Mouse (Mus musculus): Measurements from ENCODE around the gene Ccr7. TPM values are rescaled to one million over a fixed set of nuclear protein-coding genes. Genes with fewer than 3 reads are reported as not detected.

Ccr7 gene
- under 1 TPM in 1 of 2 experiments, not detected in 1; 0.20 TPM for total RNA-seq (2021)
- long read RNA-seq, experiment 1, result 0 reads
- long read RNA-seq, experiment 2, result 0 reads

DNA sequence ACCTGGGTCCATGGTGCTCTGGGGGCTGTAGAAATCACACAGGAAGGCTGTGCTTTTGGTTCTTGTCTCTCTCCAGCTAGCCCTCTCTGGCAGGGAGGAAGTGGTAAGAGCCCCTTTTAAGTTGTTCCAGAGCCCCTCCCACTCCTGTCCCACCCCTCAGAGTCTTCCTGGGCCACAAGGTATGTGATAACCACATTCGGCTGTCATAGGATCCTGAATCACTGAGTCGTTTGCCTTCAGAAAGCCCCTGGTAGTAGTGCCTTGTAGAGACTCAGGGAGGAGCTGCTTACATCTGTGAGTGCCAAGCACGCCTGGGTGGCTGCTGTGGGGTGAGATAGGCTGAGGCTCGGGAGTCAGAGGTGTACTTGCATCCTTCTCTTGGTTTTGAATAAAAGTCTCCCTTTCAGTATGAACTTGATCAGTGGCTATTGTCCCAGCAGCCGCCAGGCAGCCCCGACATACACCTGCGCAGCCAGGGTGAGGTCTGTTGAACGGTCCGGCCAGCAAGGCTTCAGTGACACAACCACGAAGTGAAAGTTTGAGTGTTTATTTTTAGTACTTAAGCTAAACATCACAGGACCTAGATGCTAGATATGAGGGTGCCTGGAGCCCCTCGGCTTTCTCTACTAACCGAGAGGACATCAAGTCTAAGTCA lies at the start of gene Ccr7:
Gene Ccr7, minus strand, starts transcription at position 91 of the 655 bp plus-strand sequence.
- no peak for DNase-seq

DNA sequence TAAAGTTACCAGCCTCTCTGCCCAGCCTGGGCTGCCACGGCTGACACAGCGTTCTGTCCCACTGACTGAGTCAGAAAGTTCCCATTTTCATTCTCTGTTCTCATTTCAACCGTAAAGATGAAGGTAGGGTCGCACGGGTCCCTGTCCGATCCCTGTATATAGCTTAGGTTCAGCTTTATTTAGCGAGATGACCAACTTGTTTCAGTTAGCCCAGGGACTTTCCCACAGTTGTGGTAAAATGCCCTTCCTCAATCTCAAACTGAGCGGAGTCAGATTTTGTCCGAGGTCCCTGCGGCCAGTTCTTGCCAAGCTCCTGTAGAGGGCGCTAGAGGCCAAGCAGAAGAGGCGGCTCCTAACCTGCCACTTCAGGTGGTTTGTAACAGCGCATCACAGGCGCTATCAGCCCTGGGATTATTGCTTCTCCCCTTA lies 34.3 kb upstream of the Ccr7 start:
- peak; percentile 40 to 68 for DNase-seq

DNA sequence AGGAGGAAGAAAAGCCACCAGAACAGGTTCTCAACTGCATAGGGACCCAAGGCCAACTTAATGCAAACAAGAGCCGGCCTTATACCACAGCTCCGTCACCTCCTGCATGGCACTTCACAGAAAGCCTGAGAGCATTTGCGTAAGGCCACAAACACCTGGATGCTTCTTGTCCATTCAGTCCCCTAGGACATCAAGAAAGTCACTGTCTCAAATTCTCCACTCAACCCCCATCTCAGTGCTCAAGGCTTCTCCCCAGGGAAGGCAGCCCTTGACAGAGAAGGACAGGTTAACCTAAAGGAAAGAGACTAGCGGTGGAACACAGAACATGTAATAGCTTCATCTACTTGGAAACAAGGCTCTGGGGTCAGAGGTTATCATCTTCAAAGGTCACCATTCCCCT lies 32.5 kb upstream of the Ccr7 start:
- DNase-seq, result no peak

DNA sequence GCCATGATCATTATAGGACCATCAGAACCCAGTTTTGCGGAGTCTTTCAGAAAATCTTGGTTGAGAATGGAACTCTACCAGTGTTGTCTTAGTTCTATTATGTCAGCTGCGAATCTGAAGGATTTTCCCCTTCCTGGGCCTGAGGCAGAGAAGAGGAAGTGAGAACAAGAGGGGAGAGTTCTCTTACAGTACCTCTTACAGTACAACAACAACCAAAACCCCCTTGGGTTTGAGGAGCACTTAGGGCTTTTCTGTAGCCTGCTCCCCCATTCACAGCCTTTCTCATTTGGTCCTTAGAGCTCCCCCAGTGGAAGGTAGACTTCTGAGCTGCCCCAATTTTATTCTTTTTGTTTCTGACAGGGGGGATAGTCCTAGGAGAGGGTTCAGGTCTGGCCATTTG lies 32.0 kb upstream of the Ccr7 start:
- no peak for DNase-seq

DNA sequence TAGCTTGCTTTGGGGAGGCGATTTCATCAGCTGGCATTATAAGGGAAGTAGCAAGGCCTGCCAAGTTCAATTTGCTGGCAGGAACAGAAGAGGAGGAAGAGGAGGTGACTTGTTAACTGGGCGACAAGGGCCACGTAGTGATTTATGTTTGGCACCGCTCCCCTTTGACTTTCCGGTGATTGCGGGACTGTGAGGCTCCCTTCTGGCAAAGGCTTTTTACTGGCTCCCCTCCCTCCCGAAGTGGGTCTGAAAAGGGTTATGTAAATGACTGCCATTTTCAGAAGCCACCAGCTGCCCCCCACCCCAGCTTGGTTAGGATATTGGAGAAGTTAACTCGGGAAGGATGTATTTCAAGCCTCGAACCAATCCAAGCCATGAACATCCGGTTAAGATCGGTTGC lies 27.7 kb upstream of the Ccr7 start:
- DNase-seq, result no peak

- no peak for DNase-seq
Observed at GRCm38 (mm10) chr11:99180071-99180470, 25.2 kb upstream of the Ccr7 start.

- no peak for DNase-seq
Observed at GRCm38 (mm10) chr11:99177925-99178198, 23.0 kb upstream of the Ccr7 start.

- no peak for DNase-seq
Observed at GRCm38 (mm10) chr11:99177054-99177924, 22.4 kb upstream of the Ccr7 start.

DNA sequence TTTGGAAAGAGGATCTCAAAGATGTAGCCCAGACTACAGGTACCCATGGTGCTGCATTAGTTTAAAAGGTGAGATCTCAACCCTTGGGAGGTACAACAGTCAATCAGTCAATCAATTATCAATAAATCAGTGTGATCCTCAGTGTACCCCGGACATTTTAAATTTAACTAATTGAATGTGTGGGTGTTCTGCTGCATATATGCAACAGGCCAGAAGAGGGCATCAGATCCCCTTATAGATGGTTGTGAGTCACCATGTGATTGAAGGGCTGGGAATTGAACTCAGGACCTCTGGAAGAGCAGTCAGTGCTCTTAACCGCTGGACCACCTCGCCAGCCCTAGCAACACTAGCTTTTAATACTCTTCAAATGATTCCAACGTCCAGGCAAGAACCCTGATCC lies 17.1 kb upstream of the Ccr7 start:
- no peak for DNase-seq

- DNase-seq, result no peak
Observed at GRCm38 (mm10) chr11:99171442-99171841, 16.6 kb upstream of the Ccr7 start.

DNA sequence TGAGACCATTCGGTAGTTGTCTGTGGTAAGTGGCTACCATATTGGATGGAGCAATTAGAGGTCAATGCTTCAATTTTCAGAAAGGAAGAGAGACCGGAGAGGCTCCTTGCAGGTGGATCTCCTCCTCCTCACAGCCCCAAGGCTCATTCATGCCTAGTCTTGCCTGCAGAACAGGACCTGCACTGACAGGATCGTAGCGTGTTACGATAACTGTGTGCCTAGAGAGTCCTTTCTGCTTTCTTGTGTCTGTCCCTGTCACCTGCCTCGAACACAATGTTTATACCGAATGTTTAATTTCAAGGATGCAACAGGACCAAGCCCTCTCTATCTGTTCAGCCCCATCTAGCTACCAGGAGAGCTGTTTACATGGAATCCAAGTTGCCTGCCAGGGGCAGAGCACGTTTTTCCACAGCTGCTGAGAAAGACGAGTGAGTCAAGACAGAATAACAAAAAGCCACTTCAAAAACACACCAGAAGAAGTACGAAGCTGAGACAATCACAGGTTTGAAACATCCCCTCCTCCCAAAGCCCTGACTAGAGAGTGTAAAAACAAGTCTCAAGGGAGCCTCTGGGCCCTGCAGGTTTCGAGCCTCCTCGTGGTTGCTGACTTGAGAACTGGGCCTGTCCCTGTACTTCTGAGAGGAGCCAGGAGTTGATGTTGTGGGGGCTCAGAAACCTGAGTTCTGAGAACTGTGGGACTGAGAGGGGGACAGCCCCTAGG lies 15.8 kb upstream of the Ccr7 start:
- no peak for DNase-seq

DNA sequence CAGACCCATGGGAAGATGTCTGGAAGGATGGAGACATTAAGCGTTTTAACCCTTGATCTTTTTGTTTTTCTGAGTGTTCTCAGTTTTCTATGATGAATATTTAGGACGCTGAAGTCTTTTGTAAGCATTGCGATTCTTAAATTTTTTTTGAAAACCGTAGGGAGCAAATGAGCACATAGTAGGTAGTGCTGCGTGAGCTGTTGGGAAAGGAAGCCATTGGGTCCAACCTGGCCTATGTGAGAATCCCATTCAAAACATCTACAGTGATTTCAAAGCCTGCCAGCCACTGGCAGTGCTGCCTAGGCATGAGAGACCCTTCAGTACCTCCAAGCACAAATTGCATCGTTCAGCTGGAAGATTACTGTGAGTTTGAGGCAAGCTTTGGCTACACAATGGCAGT lies 15.1 kb upstream of the Ccr7 start:
- no peak for DNase-seq

DNA sequence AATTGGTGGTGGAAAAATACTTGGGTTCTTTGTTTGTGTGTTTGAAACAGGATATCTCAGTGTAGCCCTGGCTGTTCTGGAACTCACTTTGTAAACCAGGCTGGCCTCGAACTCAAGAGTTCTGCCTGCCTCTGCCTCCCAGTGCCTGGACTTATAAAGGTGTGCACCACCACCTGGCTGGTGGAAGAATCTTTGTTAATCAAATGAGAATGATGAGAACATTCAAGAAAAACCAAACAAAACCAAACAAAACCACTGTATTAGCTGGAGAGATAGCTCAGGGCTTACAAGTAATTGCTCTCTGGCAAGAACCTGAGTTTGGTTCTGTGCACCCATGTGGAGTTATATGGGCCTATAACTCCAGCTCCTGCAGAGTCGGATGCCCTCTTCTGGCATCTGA lies 14.6 kb upstream of the Ccr7 start:
- no peak for DNase-seq

- no peak for DNase-seq
Observed at GRCm38 (mm10) chr11:99168030-99168474, 13.2 kb upstream of the Ccr7 start.

- no peak for DNase-seq
Observed at GRCm38 (mm10) chr11:99167576-99167975, 12.7 kb upstream of the Ccr7 start.

DNA sequence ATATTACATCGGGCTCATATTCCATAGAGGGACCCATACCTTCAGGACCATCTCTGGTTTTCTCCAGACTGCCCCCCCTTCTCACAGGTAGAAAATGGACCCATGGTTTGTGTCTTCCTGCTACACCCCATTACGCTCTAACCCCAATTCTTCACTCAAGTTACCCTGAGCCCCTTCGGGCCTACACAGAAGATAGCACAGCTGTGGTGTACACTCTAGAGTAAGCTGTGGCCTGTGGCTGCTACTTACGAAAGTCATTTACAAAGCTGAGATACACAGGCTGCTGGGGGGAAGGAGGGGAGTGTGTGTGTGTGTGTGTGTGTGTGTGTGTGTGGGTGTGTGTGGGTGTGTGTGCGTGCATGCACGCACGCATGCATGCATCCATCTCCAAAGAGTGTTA lies 11.4 kb upstream of the Ccr7 start:
- no peak for DNase-seq

DNA sequence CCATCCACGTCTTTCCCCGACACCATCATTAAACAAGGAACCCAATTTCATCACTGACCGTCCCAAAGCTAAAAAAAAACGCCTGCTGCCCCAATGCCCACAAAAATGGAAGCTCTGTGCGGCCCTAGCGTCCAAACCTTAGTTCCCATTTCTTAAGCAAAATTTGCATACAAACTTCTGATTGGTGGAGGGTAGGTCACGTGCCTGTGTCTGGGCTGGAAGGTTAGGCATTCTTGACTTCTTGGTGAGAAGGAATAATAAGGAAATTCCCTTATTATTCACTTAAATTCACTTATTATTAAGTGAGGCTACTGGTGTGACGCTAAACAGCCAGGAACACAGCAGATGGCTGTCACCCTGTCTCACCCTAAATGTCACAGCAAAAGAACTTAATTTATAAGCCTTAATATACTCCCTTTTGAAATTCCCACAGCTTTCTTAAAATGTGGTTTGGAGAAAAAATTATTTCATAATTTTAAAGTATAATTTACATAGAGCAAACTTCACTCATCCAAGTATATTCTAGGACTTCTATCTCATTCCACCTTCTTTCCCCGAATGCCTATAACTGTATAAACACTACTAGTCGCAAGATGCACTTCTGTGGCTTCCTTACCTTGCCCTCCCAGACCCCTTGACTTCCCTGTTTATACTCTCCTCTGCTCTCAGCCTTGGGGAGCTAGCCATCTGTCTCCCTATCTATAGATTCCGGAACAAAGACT lies 10.3 kb upstream of the Ccr7 start:
- no peak for DNase-seq

DNA sequence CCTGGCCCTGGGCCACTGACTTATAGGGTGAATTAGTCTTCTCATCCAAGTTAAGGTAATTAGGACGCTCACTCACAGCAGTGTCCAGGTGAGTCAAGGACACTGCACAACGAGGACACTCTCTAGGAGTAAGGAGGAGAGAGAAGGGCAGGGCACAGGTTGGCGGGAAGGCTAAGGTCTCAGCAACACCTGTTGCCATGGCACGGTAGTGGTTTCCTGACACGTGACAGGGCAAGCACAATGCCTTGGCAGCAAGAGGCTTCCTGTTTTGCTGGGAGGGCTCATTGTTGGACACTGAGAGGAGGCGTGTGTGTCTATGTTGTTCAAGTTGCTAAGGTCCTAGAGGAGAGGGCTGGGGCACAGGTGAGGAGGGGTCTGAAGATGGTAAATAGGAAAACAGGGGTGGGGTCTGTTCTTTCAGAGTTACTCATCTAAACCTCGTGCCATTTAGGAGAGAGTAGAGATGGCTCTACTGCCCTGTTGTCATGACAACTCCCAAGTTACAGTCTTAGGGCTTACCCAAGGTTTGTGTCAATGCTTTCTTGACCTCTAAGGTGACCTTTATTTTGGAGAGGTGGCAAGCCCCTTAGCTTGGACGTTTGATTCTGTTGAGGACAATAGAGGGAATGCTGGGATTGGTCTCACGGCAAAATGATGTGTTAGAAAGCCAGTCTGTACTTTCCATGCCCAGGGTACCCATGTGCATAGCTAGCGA lies 8.3 kb upstream of the Ccr7 start:
- DNase-seq, result no peak

DNA sequence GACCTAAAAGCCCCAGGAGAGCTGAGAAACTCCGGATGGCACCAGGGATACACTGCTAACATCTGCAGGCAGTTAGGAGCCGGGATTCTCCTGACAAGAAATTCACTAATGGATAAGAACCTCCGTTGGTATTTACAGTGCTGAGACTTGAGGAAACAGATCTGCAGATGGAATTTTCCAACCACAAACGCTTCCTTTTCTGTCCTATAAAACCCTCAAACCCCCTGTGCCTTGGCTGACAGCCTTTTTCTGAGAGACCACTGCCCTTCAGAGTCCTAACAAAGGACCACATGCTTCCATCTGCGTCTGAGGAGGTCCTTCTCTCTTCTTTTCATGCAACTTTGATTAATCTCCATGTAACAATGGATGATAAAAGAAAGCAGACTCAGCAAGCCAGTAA lies 6.8 kb upstream of the Ccr7 start:
- no peak for DNase-seq

DNA sequence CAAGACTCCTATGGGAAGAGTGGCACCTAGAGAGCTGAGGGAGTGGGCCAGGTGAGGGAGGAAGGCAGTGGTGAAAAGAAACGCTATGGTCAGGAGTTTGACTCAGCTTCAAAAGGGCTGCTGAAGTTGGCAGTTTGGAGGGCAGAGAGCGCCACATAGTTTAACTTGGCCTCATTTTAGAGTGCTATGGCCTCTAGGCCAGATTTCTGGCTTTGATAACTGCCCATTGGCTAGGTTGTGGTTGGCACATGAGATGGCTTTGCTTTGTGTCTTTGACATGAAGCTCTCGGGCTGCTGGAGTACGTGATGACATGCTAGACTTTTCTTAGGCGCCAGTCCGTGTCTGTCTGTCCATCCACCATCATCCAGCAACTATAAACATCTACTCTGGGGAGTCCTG lies 5.4 kb upstream of the Ccr7 start:
- DNase-seq, result no peak

- no peak for DNase-seq
Observed at GRCm38 (mm10) chr11:99155817-99156216, 940 bp upstream of the Ccr7 start.
